Mouse (Mus musculus) thymus, adult 2 months (tissue): Measurements from ENCODE around the gene Inca1. TPM values are rescaled to one million over a fixed set of nuclear protein-coding genes. Genes with fewer than 3 reads are reported as not detected.

Experiments
- DNase-seq: peaks from one replicate; pipeline ENCODE4 v3.0.0; 2021
- H3K27ac ChIP-seq: fragments of 200-500 bp; 2 replicates; pipeline ENCODE4 v1.5.1; 2012; ENCODE audit warnings: low read length, control low read depth; ENCODE audit not compliant: control insufficient read depth, insufficient read depth
- H3K27me3 ChIP-seq: fragments of 200-500 bp; 2 replicates; pipeline ENCODE4 v1.6.1; 2012; ENCODE audit warnings: mild to moderate bottlenecking, low read length, moderate library complexity, mixed read lengths; ENCODE audit not compliant: control insufficient read depth, insufficient read depth
- H3K36me3 ChIP-seq: fragments of 200-500 bp; 2 replicates; pipeline ENCODE4 v1.6.1; 2012; ENCODE audit warnings: mild to moderate bottlenecking, low read length, moderate library complexity; ENCODE audit not compliant: control insufficient read depth, insufficient read depth
- H3K4me1 ChIP-seq: fragments of 200-500 bp; replicated peaks from 2 replicates; pipeline ENCODE4 v1.6.1; 2012; ENCODE audit warnings: low read length; ENCODE audit not compliant: control insufficient read depth, insufficient read depth
- H3K4me3 ChIP-seq: fragments of 200-500 bp; 2 replicates; pipeline ENCODE4 v1.5.1; 2012; ENCODE audit warnings: mild to moderate bottlenecking, low read length, control low read depth, moderate library complexity; ENCODE audit not compliant: control insufficient read depth, insufficient read depth
- CTCF ChIP-seq: fragments of 200-500 bp; IDR thresholded peaks from 2 replicates; pipeline ENCODE4 v1.5.1; 2012; ENCODE audit warnings: mild to moderate bottlenecking, control low read depth, low read length, moderate library complexity, borderline replicate concordance; ENCODE audit not compliant: control insufficient read depth, poor library complexity, insufficient read depth; ENCODE audit errors: extremely low read depth
- POLR2A ChIP-seq: fragments of 200-500 bp; IDR thresholded peaks from 2 replicates; pipeline ENCODE4 v1.6.1; 2012; ENCODE audit warnings: mild to moderate bottlenecking, low read length, control low read depth, moderate library complexity; ENCODE audit not compliant: control insufficient read depth, poor library complexity, insufficient read depth; ENCODE audit errors: extremely low read depth
- WGBS: fragments of 180-500 bp; shearing (Covaris S2); methylation state at CpG from one replicate; pipeline ENCODE4 v1.1.7; 2018; 5-methylcytosine and 5-hydroxymethylcytosine counted together
- polyA plus RNA-seq: library from polyadenylated mRNA; depleted of rRNA; stranded (reverse); fragments of >200 nt; gene quantifications from 2 replicates; pipeline ENCODE4 v1.2.3, GENCODE M21; 2012

The Inca1 gene
- polyA plus RNA-seq, 1 experiment: 1.9 TPM

DNA sequence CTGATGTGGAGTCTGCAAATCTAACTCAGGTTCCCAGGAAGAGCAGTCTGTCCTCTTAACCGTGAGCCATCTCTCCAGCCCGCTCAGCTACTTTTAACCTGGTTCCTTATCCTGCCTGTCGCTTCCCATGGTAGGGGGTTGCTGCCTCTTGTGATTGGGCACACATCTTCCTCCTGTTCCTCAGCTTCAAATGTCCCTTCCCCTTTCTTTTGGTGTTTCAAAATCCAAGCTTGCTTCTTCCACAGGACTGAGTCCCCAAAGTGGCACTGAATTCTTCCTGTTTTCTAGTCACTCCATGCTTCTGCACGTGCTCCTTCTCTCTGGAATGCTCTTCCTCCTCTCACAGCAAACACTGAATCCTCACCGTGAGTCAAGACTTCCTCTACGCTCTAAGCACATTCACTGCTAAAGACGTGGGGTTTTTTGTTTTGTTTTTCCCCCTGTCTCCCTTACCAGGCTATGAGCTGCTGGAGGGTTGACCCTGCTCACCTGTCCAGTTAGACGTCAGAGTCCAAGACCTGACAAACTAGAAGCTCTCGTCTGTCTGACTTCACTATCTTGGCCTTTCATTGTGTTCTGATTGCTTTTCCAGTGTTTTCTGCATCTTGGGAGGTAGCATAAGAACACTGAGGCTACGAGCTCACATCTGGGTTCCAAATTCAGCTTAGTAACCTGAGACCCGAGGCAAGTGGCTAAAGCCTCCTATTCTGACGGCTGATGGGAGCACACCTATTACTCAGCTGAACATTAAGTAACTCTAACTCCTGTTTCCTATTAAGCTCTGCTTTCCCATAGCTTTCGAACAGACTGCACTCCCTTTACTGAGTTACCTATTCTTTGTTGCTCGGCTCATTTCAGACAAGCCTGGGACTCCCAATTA, 32.4 kb downstream of the Inca1 start:
- 85% methylated on average over 14 of the region's 14 CpGs for WGBS
- no peak overlapping the region for H3K27ac ChIP-seq
- H3K4me1 ChIP-seq: peaks cover 15% of the 10 kb centered on the region
- TF ChIP-seq POLR2A (no peak), CTCF (no peak)
- no peak overlapping the region for H3K4me3 ChIP-seq
- peaks cover 27% of the 10 kb centered on the region for H3K36me3 ChIP-seq
- H3K27me3 ChIP-seq: no peaks in the 10 kb centered on the region
- DNase-seq: no peak

DNA sequence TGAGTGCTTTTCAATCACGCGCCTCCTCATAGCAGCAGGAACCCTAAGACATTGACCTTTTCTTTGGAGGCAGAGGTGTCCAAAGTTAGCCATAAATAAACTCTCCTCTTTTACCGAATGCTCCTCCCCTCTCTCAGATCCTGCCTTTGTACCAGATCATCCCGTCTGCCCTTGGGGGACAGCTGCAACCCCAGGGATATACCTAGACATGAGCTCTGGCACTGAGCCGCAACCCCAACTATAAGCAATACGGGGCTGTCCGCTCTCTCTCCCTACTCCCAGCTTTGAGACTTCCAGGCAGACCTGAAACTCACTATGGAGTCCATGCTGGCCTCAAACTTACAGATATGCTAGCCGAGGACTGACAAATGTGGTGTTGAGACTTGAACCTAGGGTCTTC, 33.3 kb downstream of the Inca1 start:
- Histone ChIP-seq H3K4me1 (peaks cover 15% of the 10 kb centered on the region), H3K27me3 (no peaks in the 10 kb centered on the region), H3K36me3 (peaks cover 34% of the 10 kb centered on the region), H3K4me3 (no peak overlapping the region), H3K27ac (no peak overlapping the region)
- TF ChIP-seq POLR2A (no peak), CTCF (no peak)
- DNase-seq: no peak
- WGBS: 94% methylated on average over 8 of the region's 8 CpGs

DNA sequence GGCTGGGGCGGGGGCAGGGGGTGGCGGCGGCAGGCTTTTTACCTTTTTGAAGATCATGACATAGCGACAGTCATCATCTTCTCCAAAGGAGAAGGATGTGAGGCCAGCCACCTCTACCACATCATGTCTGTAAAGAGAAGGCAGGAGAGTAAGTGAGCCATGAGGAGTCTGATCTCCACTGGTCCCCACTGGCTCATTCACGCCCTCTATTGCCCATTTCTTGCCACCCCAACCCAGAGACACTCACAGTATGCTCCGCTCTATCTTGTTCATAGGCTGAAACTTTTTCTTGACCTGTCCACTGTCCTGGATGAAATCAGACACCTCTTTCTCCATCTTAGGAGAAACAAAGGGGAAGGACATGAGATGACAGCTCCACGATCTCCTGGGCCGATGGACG, 35.2 kb downstream of the Inca1 start:
- DNase-seq: no peak
- Histone ChIP-seq H3K27me3 (no peaks in the 10 kb centered on the region), H3K4me3 (no peak overlapping the region), H3K36me3 (peaks cover 34% of the 10 kb centered on the region), H3K27ac (no peak overlapping the region), H3K4me1 (peaks cover 10% of the 10 kb centered on the region)
- TF ChIP-seq POLR2A (no peak), CTCF (no peak)
- WGBS: 96% methylated on average over 9 of the region's 9 CpGs

DNA sequence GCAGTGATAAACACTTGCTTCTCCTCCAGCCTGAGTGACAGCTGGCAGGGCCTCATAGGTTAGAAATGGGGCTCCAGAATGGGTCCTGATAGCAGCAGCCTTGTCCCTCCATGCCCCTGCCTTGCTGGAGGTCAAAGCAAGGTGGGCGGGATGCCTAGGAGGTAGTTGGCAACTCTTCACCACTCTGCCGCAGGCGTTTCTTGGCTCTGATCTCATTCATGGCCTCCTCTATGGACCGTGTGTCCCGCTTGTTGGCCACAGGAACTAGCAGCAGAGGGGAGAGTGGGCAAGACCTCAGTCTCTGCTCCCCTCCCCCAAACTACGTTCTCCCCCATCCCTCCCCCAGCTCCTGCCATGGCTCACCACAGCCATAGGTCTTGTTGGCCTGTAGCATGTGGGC, 36.0 kb downstream of the Inca1 start:
- Histone ChIP-seq H3K36me3 (peaks cover 34% of the 10 kb centered on the region), H3K4me3 (no peak overlapping the region), H3K27me3 (no peaks in the 10 kb centered on the region), H3K27ac (no peak overlapping the region), H3K4me1 (peaks cover 11% of the 10 kb centered on the region)
- WGBS: 97% methylated on average over 6 of the region's 6 CpGs
- DNase-seq: no peak
- no peak for TF ChIP-seq CTCF
- no peak for TF ChIP-seq POLR2A

DNA sequence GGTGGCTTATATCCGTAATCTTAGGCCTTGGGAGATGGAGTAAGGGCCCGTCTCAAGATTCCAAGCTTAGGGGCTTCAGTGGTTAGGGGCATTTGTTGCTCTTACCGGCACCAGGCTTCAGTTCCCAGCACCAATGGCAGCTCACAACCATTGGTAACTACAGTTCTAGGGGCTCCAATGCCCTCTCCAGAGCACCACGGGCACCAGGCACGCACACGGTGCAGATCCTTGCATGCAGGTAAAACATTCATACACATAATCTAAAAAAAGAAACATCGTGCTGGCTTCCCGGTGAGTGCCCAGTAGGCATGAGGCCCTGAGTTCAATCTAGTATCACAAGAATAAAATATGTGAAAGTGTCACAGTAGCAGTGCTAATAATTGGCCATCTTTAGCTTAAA, 36.9 kb downstream of the Inca1 start:
- H3K27ac ChIP-seq: no peak overlapping the region
- no peaks in the 10 kb centered on the region for H3K27me3 ChIP-seq
- H3K36me3 ChIP-seq: peaks cover 34% of the 10 kb centered on the region
- H3K4me3 ChIP-seq: no peak overlapping the region
- no peak for DNase-seq
- TF ChIP-seq CTCF (no peak), POLR2A (no peak)
- H3K4me1 ChIP-seq: peaks cover 16% of the 10 kb centered on the region
- 94% methylated on average over 8 of the region's 8 CpGs for WGBS

DNA sequence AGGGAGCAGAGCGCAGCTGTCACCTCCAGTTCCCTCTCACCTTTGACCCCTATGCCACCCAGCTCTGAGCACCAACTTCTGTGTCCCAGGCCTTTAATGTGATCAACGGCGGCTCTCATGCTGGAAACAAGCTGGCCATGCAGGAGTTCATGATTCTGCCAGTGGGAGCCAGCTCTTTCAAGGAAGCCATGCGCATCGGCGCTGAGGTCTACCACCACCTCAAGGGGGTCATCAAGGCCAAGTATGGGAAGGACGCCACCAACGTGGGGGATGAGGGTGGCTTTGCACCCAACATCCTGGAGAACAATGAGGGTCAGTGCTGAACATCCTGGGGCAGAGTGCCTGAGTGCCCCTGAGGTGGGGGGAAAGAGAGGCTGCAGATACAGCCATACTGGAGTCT, 39.4 kb downstream of the Inca1 start:
- Histone ChIP-seq H3K27ac (no peak overlapping the region), H3K36me3 (peaks cover 34% of the 10 kb centered on the region), H3K27me3 (no peaks in the 10 kb centered on the region), H3K4me3 (no peak overlapping the region), H3K4me1 (peaks cover 31% of the 10 kb centered on the region)
- 95% methylated on average over 8 of the region's 8 CpGs for WGBS
- no peak for DNase-seq
- TF ChIP-seq POLR2A (no peak), CTCF (no peak)

DNA sequence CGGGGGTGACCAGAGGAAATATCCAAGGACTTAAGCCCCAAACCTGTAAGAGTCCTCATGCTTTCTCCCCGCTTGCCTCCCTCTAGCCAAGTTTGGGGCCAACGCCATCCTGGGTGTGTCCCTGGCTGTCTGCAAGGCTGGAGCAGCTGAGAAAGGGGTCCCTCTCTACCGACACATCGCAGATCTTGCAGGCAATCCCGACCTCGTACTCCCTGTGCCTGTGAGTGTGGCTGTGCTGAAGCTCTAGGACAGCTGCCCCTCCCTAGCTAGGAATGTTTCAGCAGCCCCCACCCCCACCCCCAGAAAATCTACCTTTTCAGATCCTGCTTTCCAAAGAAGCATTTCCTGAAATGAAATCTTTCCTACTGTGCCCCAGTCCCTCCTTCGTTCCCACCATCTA, 41.0 kb downstream of the Inca1 start:
- H3K4me3 ChIP-seq: no peak overlapping the region
- TF ChIP-seq CTCF (no peak), POLR2A (no peak)
- peaks cover 31% of the 10 kb centered on the region for H3K4me1 ChIP-seq
- no peak for DNase-seq
- H3K27ac ChIP-seq: no peak overlapping the region
- no peaks in the 10 kb centered on the region for H3K27me3 ChIP-seq
- WGBS: 90% methylated on average over 8 of the region's 8 CpGs
- peaks cover 21% of the 10 kb centered on the region for H3K36me3 ChIP-seq
